Mouse (Mus musculus): ENCODE data around the gene Mal.

- TF ChIP-seq CTCF (IDR thresholded peaks at IDR 0.05; ENCODE audit: low read depth, low read length) (no peak), POLR2A (IDR thresholded peaks at IDR 0.05; ENCODE audit: borderline replicate concordance, low read depth, low read length) (no peak)
Observed at GRCm38 (mm10) chr2:127656086-127656720, at the start of gene Mal.

All from bone marrow macrophage, adult 2 months (primary cell).